Comparison of ENCODE assay signal across 8 mouse cellular contexts in the genomic region with DNA sequence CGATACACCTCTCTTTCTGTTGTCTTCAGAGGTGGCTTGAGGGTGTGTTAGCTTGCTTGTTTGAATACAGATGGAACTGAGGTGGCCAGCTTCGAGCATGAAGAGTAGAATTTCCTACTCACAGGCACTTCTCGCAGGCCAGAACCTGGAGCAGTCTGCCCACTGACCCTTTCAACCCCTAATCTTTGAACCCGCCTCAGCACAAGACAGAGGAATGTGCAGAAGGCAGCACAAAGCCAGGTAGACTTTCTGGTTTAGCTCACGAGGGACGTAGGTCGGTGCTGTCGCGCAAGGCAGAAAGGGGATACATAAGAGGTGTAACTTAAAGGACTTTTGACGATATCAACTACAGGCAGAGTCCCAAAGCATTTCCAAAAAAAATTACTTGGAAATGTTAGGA. TPM values are rescaled to one million over a fixed set of nuclear protein-coding genes. Genes with fewer than 3 reads are reported as not detected.
A peak's percentile ranks its signal among the peaks of the same experiment; 100 is the strongest.
DNase-seq lines count a peak whose midpoint lies in the region; ATAC-seq and TF ChIP-seq lines count a peak whose summit lies in the region.

No protein-coding gene starts in this region.

- H3K4me2 ChIP-seq in heart, postnatal 0 days (ENCODE audit: low read depth, low read length): peak overlapping the region; percentile 68
- H3K4me2 ChIP-seq in limb, embryonic 12.5 days: peak overlapping the region; percentile 81
- peak overlapping the region; percentile 97 for H3K4me2 ChIP-seq in neural tube, embryonic 15.5 days

- H3K4me1 ChIP-seq in megakaryocyte, embryonic 14.5 days: peaks cover 78% of the 10 kb centered on the region
- H3K4me1 ChIP-seq in heart, postnatal 0 days (ENCODE audit: control insufficient read depth, insufficient read depth): peaks cover 30% of the 10 kb centered on the region
- peaks cover 60% of the 10 kb centered on the region for H3K4me1 ChIP-seq in limb, embryonic 12.5 days (replicated peaks)
- H3K4me1 ChIP-seq in neural tube, embryonic 15.5 days: peaks cover 29% of the 10 kb centered on the region

- 1% methylated on average over 10 of the region's 10 CpGs for WGBS in heart, postnatal 0 days
- 2% methylated on average over 10 of the region's 10 CpGs for WGBS in limb, embryonic 12.5 days
- WGBS in neural tube, embryonic 15.5 days: 5% methylated on average over 10 of the region's 10 CpGs

- no peak for TF ChIP-seq EP300 in heart, postnatal 0 days (IDR thresholded peaks at IDR 0.05; ENCODE audit: low read depth)

- H3K36me3 ChIP-seq in megakaryocyte, embryonic 14.5 days (replicated peaks; ENCODE audit: low read length): peaks cover 40% of the 10 kb centered on the region
- H3K36me3 ChIP-seq in heart, postnatal 0 days (replicated peaks; ENCODE audit: control insufficient read depth, insufficient read depth, low read length): no peaks in the 10 kb centered on the region
- H3K36me3 ChIP-seq in limb, embryonic 12.5 days: no peaks in the 10 kb centered on the region
- H3K36me3 ChIP-seq in neural tube, embryonic 15.5 days: no peaks in the 10 kb centered on the region

- H3K27ac ChIP-seq in heart, postnatal 0 days (ENCODE audit: low read depth): peak overlapping the region; percentile 86
- H3K27ac ChIP-seq in limb, embryonic 12.5 days: peak overlapping the region; percentile 93; the same call in 1 of the 2 replicates
- no peak overlapping the region for H3K27ac ChIP-seq in neural tube, embryonic 15.5 days (replicated peaks)

- H3K27me3 ChIP-seq in megakaryocyte, embryonic 14.5 days (replicated peaks): no peaks in the 10 kb centered on the region
- no peaks in the 10 kb centered on the region for H3K27me3 ChIP-seq in heart, postnatal 0 days (ENCODE audit: control insufficient read depth, insufficient read depth, low read length)
- no peaks in the 10 kb centered on the region for H3K27me3 ChIP-seq in limb, embryonic 12.5 days
- peaks cover 16% of the 10 kb centered on the region for H3K27me3 ChIP-seq in neural tube, embryonic 15.5 days (replicated peaks)

- H3K9ac ChIP-seq in heart, postnatal 0 days (replicated peaks; ENCODE audit: low read depth, low read length): peak overlapping the region; percentile 82
- H3K9ac ChIP-seq in limb, embryonic 12.5 days (replicated peaks): peak overlapping the region; percentile 81
- peak overlapping the region; percentile 62 for H3K9ac ChIP-seq in neural tube, embryonic 15.5 days (replicated peaks)

- H3K9me3 ChIP-seq in megakaryocyte, embryonic 14.5 days: no peaks in the 10 kb centered on the region
- H3K9me3 ChIP-seq in heart, postnatal 0 days (replicated peaks; ENCODE audit: control insufficient read depth, low read length): no peaks in the 10 kb centered on the region
- no peaks in the 10 kb centered on the region for H3K9me3 ChIP-seq in limb, embryonic 12.5 days
- no peaks in the 10 kb centered on the region for H3K9me3 ChIP-seq in neural tube, embryonic 15.5 days (replicated peaks)

- no peak for TF ChIP-seq CTCF in heart, postnatal 0 days (IDR thresholded peaks at IDR 0.05; ENCODE audit: low read depth)

- no peak for ATAC-seq in megakaryocyte, adult 5-6 weeks (ENCODE audit: poor library complexity, severe bottlenecking)
- no peak for ATAC-seq in heart, postnatal 0 days (ENCODE audit: insufficient read depth, low read depth)
- no peak for ATAC-seq in limb, embryonic 12.5 days (ENCODE audit: insufficient number of reproducible peaks, insufficient read depth, low FRiP score, low TSS enrichment, low read depth)
- ATAC-seq in neural tube, embryonic 15.5 days (ENCODE audit: low FRiP score): 0 out of 2 replicates have a peak, but pooled peaks have one; percentile 12
- no peak for ATAC-seq in megakaryocyte-erythroid progenitor cell, adult 5-6 weeks (replicated peaks; ENCODE audit: low FRiP score, low TSS enrichment, poor library complexity, severe bottlenecking)

- peak; percentile 14 for DNase-seq in c-Kit-positive CD71-positive TER-119-positive erythroid progenitor cells, embryonic 14.5 days (ENCODE audit: low spot score)
- peak; percentile 16 for DNase-seq in heart, postnatal 0 days (ENCODE audit: low spot score)
- no peak for DNase-seq in right cerebral cortex, postnatal 4 days

- peak overlapping the region; percentile 91 for H3K4me3 ChIP-seq in megakaryocyte, embryonic 14.5 days (replicated peaks)
- peak overlapping the region; percentile 69 for H3K4me3 ChIP-seq in heart, postnatal 0 days (ENCODE audit: low read depth, low read length)
- H3K4me3 ChIP-seq in limb, embryonic 12.5 days (replicated peaks): peak overlapping the region; percentile 81
- H3K4me3 ChIP-seq in neural tube, embryonic 15.5 days (replicated peaks): peak overlapping the region; percentile 73

RNA-seq across cellular contexts. Expression of gene Arhgap10, which starts 0.9 kb away (rescaled TPM):
- polyA plus RNA-seq in megakaryocyte, embryonic 14.5 days (2012; ENCODE audit: insufficient read depth, low replicate concordance): 88.6 and 107 TPM in 2 replicates
- total RNA-seq in megakaryocyte, adult 5-6 weeks (2015): 3.9 and 5.2 TPM in 2 replicates
- 7.7 and 11.7 TPM in 2 replicates for total RNA-seq in megakaryocyte, adult 5-6 weeks (2017)
- total RNA-seq in heart, postnatal 0 days (2014; rRNA removed; ENCODE audit: low replicate concordance): 33.3 and 37.8 TPM in 2 replicates
- 23.6 and 25.5 TPM in 2 replicates for polyA plus RNA-seq in heart, postnatal 0 days (2015; fragmentation: Nextera tagmentation; extraction: Ambion mirVana)
- polyA plus RNA-seq in limb, embryonic 12.5 days (2016; fragmentation: Nextera tagmentation; extraction: Ambion mirVana): 36.8 and 39.2 TPM in 2 replicates
- 5.7 and 11.4 TPM in 2 replicates for polyA plus RNA-seq in neural tube, embryonic 15.5 days (2015; fragmentation: Nextera tagmentation; extraction: Ambion mirVana)
- total RNA-seq in megakaryocyte-erythroid progenitor cell, adult 5-6 weeks (2014; fragmentation: Nextera tagmentation): 9.5 and 13.3 TPM in 2 replicates
- 18.2 and 27.8 TPM in 2 replicates for total RNA-seq in megakaryocyte-erythroid progenitor cell, adult 5-6 weeks (2017)

RNA-seq across cellular contexts. Expression of gene Prmt9, which starts 32.4 kb away (rescaled TPM):
- polyA plus RNA-seq in megakaryocyte, embryonic 14.5 days (2012; ENCODE audit: insufficient read depth, low replicate concordance): 1.0 and 1.4 TPM in 2 replicates
- 12.1 and 14.6 TPM in 2 replicates for total RNA-seq in megakaryocyte, adult 5-6 weeks (2015)
- 18.6 and 20.2 TPM in 2 replicates for total RNA-seq in megakaryocyte, adult 5-6 weeks (2017)
- 13.8 and 15.1 TPM in 2 replicates for total RNA-seq in heart, postnatal 0 days (2014; rRNA removed; ENCODE audit: low replicate concordance)
- 13.3 and 14.9 TPM in 2 replicates for polyA plus RNA-seq in heart, postnatal 0 days (2015; fragmentation: Nextera tagmentation; extraction: Ambion mirVana)
- 24.2 and 24.8 TPM in 2 replicates for polyA plus RNA-seq in limb, embryonic 12.5 days (2016; fragmentation: Nextera tagmentation; extraction: Ambion mirVana)
- polyA plus RNA-seq in neural tube, embryonic 15.5 days (2015; fragmentation: Nextera tagmentation; extraction: Ambion mirVana): 26.5 and 27.3 TPM in 2 replicates
- total RNA-seq in megakaryocyte-erythroid progenitor cell, adult 5-6 weeks (2014; fragmentation: Nextera tagmentation): 24.1 and 28.9 TPM in 2 replicates
- 26.1 and 31.2 TPM in 2 replicates for total RNA-seq in megakaryocyte-erythroid progenitor cell, adult 5-6 weeks (2017)
